Mouse (Mus musculus) heart, adult 11 months (tissue): ENCODE measurements at regions not wholly inside any gene's neighbourhood (a gene's known extent, or its start where the extent isn't known, plus 50 kb on each side); places are given as distances from the start of the nearest gene placed in this dataset.
A peak's percentile ranks its signal among the peaks of the same experiment; 100 is the strongest.

ENCODE experiments used
- DNase-seq: peaks from one replicate; pipeline ENCODE4 v3.0.0; 2022

DNA sequence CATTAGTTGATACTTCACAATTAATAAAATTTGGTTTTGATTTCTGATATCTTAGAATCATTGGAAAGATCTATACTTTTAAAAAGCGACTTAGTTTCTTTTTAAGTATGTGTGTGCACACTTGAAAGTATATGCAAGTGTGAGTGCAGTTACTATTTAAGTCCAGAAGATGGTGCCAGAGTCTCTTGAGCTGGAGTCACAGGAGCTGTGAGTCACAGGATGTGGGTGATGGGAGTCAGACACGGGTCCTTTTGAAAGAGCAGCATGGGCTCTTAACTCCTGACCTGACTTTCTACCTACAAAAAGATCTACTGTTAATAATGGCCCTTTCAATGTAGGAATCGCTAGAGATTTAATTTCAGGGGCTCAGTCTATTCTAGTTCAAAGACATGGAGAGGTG lies 87.8 kb upstream of the Cntnap4 start:
- no peak for DNase-seq

- DNase-seq: peak; percentile 14
Measured at GRCm38 (mm10) chr8:112492286-112492685, 77.6 kb upstream of the Cntnap4 start.

GRCm38 (mm10) chr8:112498881-112499399 lies 70.9 kb upstream of the Cntnap4 start:
- no peak for DNase-seq

DNA sequence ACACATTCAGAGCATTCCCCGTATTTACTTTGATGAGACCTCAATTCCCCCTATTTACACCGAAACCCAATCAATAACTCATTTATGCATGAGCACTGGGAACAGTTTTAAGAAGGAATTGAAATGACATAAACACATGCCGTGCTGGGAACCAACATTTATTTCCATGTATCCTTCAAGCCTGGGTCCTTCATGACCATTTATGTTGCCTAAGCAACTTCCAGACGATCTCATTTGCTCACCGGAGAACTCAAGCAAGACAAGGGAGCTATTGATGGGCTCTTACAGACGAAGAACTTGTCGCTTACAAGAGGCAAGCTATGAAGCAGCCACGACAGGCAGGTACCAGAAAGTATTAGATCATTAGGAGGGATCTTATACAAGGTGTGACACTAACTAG lies 65.8 kb upstream of the Cntnap4 start:
- peak; percentile 80 for DNase-seq
